Mouse (Mus musculus) liver, postnatal 0 days (tissue): ENCODE results near the gene Pde10a.

Source experiments
- CTCF ChIP-seq: sonication (generic); IDR thresholded peaks from 2 replicates; pipeline ENCODE4 v1.5.1; 2016; ENCODE audit warnings: antibody characterized with exemption, low read depth
- EP300 ChIP-seq: IDR thresholded peaks from 2 replicates; pipeline ENCODE4 v1.6.1; 2016; ENCODE audit warnings: antibody characterized with exemption, low read depth, mild to moderate bottlenecking

GRCm38 (mm10) chr17:8802161-8802888 is 277.2 kb downstream of the Pde10a start:
- no peak for TF ChIP-seq CTCF
- no peak for TF ChIP-seq EP300
